Comparison of ENCODE assay signal across 28 mouse cellular contexts in genomic region chr2:118463480-118463879, GRCm38 (mm10).
"Had no signal": no experiment of that assay in that cellular context is flagged by ENCODE, and none has a peak within 500 bp of the region (broad histone marks: within the 10 kb centered on the region; RNA-seq: fewer than 3 reads in every experiment).

No protein-coding gene starts in this region.

- H3K9me3 ChIP-seq: heart, embryonic 10.5 days; heart, embryonic 12.5 days; hindbrain, embryonic 10.5 days; hindbrain, embryonic 12.5 days; intestine, embryonic 15.5 days; limb, embryonic 10.5 days; limb, embryonic 12.5 days; liver, embryonic 13.5 days; liver, embryonic 15.5 days had no signal

- ATAC-seq: hindbrain, embryonic 16.5 days; inflammation-experienced regulatory T-cells, adult 6 months; intestine, embryonic 15.5 days; intestine, postnatal 0 days had no signal

- H3K4me3 ChIP-seq: gastrocnemius, adult 2 months; heart, embryonic 10.5 days; heart, embryonic 12.5 days; hindbrain, embryonic 10.5 days; hindbrain, embryonic 12.5 days; intestine, embryonic 15.5 days; left cerebral cortex, adult 2 months; limb, embryonic 10.5 days; limb, embryonic 12.5 days; liver, embryonic 13.5 days; liver, embryonic 15.5 days had no signal

- DNase-seq: gastrocnemius, adult 2 months; gastrocnemius, postnatal 10 days; gastrocnemius, postnatal 25 days; heart, adult 18-20 months; heart, postnatal 10 days; heart, postnatal 4 days; kidney, adult 18-20 months; kidney, adult 8-10 months; kidney, postnatal 10 days; kidney, postnatal 25 days; kidney, postnatal 4 days; layer of hippocampus, adult 9-11 months; liver; liver, embryonic 13.5 days had no signal

- H3K4me2 ChIP-seq: heart, embryonic 12.5 days; hindbrain, embryonic 12.5 days; hindbrain, embryonic 14.5 days; intestine, embryonic 15.5 days; limb, embryonic 12.5 days; liver, embryonic 11.5 days; liver, embryonic 13.5 days; liver, embryonic 15.5 days had no signal

- H3K9ac ChIP-seq: heart, embryonic 12.5 days; hindbrain, embryonic 12.5 days; hindbrain, embryonic 14.5 days; intestine, embryonic 15.5 days; limb, embryonic 12.5 days; liver, embryonic 13.5 days; liver, embryonic 15.5 days had no signal

- H3K27me3 ChIP-seq: heart, embryonic 12.5 days; hindbrain, embryonic 12.5 days; intestine, embryonic 15.5 days; limb, embryonic 12.5 days; liver, embryonic 13.5 days; liver, embryonic 15.5 days had no signal

- H3K4me1 ChIP-seq: intestine, embryonic 15.5 days; liver, embryonic 13.5 days; liver, embryonic 15.5 days had no signal

- H3K27ac ChIP-seq: gastrocnemius, adult 2 months; heart, embryonic 10.5 days; hindbrain, embryonic 10.5 days; hindbrain, embryonic 12.5 days; hindbrain, embryonic 14.5 days; intestine, embryonic 15.5 days; left cerebral cortex, adult 2 months; limb, embryonic 10.5 days; limb, embryonic 12.5 days; liver, embryonic 13.5 days; liver, embryonic 15.5 days had no signal
